ENCODE assay signal across 8 mouse cellular contexts in genomic region chr13:104939856-104940255, GRCm38 (mm10).
DNase-seq lines count a peak whose midpoint lies in the region; ATAC-seq lines count a peak whose summit lies in the region.
"Had no signal": no experiment of that assay in that cellular context is flagged by ENCODE, and none has a peak within 500 bp of the region (broad histone marks: within the 10 kb centered on the region; RNA-seq: fewer than 3 reads in every experiment).

No protein-coding gene starts in this region.

- no peak overlapping the region for H3K27ac ChIP-seq in neural tube, embryonic 15.5 days (replicated peaks)
- H3K27ac ChIP-seq: neural tube, embryonic 12.5 days had no signal

- H3K9me3 ChIP-seq in neural tube, embryonic 15.5 days (replicated peaks): no peaks in the 10 kb centered on the region
- H3K9me3 ChIP-seq: neural tube, embryonic 12.5 days had no signal

- no peaks in the 10 kb centered on the region for H3K27me3 ChIP-seq in neural tube, embryonic 15.5 days (replicated peaks)
- H3K27me3 ChIP-seq: neural tube, embryonic 12.5 days had no signal

- peaks cover 15% of the 10 kb centered on the region for H3K4me1 ChIP-seq in neural tube, embryonic 15.5 days

- no peak overlapping the region for H3K4me3 ChIP-seq in neural tube, embryonic 15.5 days (replicated peaks)
- H3K4me3 ChIP-seq: neural tube, embryonic 12.5 days had no signal

- DNase-seq in neural tube, embryonic 10.5 days (ENCODE audit: extremely low spot score, low spot score): peak; percentile 44
- DNase-seq in R1 (ENCODE audit: low read depth, low spot score): peak; percentile 78
- peak; percentile 32 for DNase-seq in cerebellum, adult 9-11 months
- peak; percentile 76 to 77 for DNase-seq in left cerebral cortex, postnatal 25 days (ENCODE audit: low spot score in 2 of 2)
- DNase-seq in retina, postnatal 1 day: peak; percentile 72

- no peak overlapping the region for H3K9ac ChIP-seq in neural tube, embryonic 15.5 days (replicated peaks)
- H3K9ac ChIP-seq: neural tube, embryonic 12.5 days had no signal

- WGBS in neural tube, embryonic 15.5 days: 2% methylated on average over 4 of the region's 4 CpGs

- no peaks in the 10 kb centered on the region for H3K36me3 ChIP-seq in neural tube, embryonic 15.5 days
- H3K36me3 ChIP-seq: neural tube, embryonic 12.5 days had no signal

- intact Hi-C loops in left cerebral cortex, postnatal 25 days (cut with DNase I): loop anchor here (1.0 kb wide), 1 partner anchor 135 kb away; no protein-coding TSS in a partner anchor

- no peak overlapping the region for H3K4me2 ChIP-seq in neural tube, embryonic 15.5 days

- no peak; the same call in 1 of the 2 replicates for ATAC-seq in neural tube, embryonic 15.5 days (ENCODE audit: low FRiP score)
- peak; percentile 66 for ATAC-seq in granulocyte monocyte progenitor cell, adult 5-6 weeks (replicated peaks; ENCODE audit: poor library complexity, severe bottlenecking)
